Mouse (Mus musculus) brain, adult 10 weeks (tissue): ENCODE measurements around the gene Reps2. TPM values are rescaled to one million over a fixed set of nuclear protein-coding genes. Genes with fewer than 3 reads are reported as not detected.

ENCODE experiments used
- polyA plus RNA-seq: library from polyadenylated mRNA; stranded (reverse); fragments of 350-450 nt; fragmentation: Illumina TruSeq; extraction: RNeasy Lipid Tissue Mini Kit (QIAGEN cat#74804); gene quantifications from one replicate; pipeline ENCODE4 v1.2.3, GENCODE M21; 2015; ENCODE audit warnings: low read depth, low replicate concordance

Reps2 gene
- polyA plus RNA-seq = 93.3 TPM

DNA sequence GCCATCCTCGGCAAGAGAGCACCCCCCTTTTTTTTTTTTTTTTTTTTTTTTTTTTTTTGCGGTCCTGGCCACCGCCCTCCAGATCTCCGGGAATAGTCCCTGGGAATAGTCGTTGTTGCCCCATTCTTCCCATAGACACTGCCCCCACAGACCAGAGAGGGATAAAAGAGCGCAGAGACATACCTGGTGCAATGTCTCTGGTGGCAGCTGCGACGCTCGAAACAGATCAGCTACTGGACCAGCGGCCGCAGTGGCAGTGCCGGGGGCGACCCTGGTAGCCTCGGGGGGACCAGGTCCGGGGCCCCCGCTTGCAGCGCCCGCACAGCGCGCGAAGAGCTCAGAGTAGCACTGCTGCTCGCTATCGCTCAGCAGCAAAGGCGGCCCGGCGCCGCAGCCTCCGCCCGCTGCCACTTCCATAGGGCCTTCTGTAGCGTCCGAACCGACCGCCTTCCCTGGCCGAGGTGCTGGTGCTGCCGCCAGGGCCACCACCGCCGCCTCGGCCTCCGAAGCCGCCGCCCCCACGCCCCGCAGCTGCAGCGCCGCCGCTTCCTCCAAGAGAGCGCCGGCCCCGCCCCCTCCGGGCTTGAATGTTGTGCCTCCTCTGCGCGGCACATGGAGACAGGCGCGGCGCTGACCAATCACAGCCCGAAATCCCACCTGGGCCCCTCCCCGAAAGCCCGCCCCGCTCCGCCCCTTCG is at the start of gene Reps2:
Reps2 (minus strand) TSS at position 559 of the 698 bp plus-strand sequence.

Other genes with a start within 250 kb of the Reps2 start
- gene Rbbp7, start 116.8 kb upstream of the Reps2 start, polyA plus RNA-seq = 158 TPM
- gene Txlng, start 185.8 kb upstream of the Reps2 start, polyA plus RNA-seq = 19.4 TPM
- gene Syap1, start 244.8 kb upstream of the Reps2 start, polyA plus RNA-seq = 41.7 TPM